Mouse (Mus musculus) lung, postnatal 25 days (tissue): ENCODE measurements around the gene 1700007K13Rik.

ENCODE experiments used
- DNase-seq: peaks from one replicate; pipeline ENCODE4 v3.0.0; 2022; ENCODE audit warnings: low spot score

1700007K13Rik gene

DNA sequence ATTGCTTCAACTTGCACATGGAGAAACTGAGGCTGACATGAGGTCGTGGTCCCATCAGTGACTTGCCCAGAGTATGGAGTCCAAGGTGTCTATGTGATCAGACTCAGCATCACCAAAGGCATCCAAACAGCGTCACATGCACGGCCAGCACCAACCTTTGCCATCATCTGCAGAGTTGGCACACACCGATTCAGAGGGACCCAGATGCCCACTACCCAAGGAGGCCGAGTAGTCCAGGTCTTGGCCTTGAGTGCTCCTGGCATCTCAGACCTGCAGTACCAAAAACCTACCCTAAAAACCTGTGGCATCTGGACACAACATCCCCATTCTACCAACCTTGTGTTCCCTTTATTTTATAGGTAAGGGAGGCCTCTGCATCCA is 51.4 kb downstream of the 1700007K13Rik start:
- no peak for DNase-seq

DNA sequence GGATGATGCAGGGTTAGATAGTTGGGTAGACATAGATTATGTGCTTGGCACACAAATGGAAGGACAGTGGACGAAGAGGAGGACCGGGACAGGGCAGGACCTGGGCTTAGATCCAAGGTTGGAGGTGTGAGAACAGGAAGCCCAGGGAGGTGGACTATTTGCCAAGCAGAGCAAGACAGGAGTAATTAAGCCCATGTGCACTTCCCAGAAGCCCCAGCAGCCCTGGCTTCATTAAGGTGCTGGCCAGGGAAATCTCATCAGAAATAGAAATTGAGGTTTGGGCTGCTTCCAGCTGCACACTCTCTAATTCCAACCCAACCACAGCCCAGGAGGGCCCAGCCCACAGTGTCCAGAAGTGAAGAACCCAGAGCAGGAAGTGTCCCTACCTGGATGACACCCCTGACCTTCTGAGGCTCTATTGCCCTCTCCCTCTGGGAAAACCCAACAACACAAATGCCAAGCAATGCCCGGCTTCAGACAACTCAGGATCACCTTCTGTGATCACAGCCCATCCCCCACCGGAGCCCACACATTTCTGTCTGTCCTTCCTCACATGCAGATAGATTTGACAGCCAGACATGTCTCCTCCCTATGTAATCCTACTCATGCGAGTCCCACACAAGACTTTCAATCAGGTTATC is 51.9 kb downstream of the 1700007K13Rik start:
- DNase-seq, result no peak

GRCm38 (mm10) chr2:28412936-28413335 is 53.2 kb downstream of the 1700007K13Rik start:
- DNase-seq, result no peak
